Mouse (Mus musculus): ENCODE results near the gene Fry.

Gene Fry

DNA sequence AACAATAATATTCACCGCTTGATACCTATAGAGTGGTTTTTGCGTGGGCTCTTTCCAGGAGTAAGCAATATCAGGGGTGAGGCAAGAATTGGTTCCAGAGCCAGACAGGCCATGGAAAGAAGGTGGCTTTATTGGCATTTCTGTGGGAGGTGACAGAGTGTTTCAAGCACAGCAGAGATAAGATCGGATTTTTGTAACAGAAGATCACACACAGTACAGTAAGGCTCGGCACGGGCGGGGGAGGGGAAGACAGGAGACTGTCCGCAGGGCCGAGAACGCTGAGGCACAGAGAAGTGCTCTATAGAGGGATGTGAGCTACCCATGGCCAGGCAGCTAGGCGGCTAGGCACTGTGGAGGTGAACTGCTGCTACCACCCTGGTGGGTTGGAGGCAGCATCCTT is 53.1 kb downstream of the Fry start:
- DNase-seq (ENCODE audit: low spot score in 2 of 2): no peak

DNA sequence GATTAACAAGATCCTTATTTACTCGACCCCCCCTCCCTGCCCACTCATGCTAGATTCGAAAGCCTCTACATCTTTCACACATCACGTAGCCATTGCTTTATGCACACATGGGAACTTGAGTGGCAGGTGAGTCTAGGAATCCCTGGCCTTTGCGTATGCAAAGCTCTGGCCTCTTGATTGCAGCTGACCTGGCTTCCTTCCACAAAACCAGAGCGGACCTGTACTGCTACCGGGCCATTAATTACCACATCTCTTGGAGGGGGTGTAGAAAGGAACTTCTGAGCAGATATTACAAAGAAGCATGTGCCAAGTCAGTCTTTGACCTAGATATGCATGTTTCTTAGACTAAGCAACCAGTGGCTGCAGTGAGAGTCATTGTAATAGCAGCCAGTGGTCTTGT is 55.4 kb downstream of the Fry start:
- DNase-seq (ENCODE audit: low spot score in 2 of 2): no peak

DNA sequence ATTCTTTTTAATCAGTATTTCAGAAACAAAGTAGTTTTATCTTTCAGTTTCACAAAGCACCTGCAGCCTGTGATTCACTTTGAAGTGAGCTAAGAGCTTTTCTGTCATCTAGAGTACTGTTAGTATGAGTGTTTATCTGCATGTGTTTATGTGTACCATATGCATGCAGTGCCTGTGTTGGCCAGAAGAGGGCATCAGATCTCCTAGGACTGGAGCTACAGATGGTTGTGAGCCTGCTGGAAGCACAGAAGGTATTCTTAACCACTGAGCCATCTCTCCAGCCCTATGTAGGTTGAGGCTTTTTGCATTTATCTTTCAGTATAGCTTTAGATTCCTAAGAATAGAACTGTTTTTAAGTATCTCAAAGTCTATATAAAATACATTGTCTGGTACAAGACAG is 56.5 kb downstream of the Fry start:
- DNase-seq (ENCODE audit: low spot score in 2 of 2): no peak

DNA sequence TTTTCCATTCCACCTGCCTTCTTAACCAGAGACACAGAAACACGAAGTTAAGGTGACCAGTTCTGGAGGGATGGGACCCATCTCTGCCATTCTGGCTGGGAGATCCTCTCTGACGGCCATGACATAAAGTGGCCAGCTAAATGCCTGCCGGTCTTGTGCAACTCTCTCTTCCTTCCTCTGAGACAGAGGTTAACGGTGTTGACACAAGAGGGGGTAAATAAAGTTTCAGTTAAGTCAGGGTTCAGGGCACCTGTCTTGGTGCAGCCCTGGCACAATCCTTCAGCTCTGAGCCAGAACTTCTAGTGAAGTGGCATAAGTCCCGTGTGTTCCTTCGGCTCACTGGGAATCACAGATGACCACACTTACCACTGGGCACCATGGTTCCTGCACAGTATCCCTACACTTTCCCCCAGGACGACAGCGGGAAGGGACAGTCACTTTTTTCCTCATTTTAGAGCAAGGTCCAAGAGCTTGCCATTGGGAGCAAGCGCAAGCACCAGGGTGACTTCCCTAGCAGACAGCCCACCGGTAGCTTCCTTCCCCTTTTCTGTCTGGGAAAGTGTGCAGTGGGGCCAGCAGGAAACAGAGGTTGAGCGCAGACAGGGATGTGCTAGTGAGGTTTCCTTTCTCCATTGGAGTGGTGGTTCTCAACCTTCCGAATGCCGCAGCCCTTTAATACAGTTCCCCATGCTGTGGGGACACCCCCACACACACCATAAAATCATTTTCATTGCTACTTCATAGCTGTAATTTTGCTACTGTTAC is 58.0 kb downstream of the Fry start:
- no peak for DNase-seq (ENCODE audit: low spot score in 2 of 2)

DNA sequence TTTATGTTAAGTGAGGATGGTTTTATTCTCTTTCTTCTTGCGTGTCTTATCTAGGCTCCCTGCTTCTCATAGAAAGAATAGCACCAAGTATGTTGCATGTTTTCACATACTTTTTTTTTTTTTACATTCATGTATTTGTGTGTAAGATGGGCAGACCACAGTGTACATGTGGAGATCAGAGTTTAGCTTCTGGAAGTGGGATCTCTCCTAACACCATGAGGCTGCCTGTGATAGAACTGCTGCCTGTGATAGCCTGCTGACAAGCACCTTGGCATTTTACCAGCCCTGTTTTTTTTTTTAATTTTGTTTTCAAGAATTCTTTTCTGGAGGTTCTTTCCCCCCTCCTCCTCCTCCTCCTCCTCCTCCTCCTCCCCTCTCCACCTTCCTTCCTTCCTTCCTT is 59.3 kb downstream of the Fry start:
- no peak for DNase-seq (ENCODE audit: low spot score in 2 of 2)

DNA sequence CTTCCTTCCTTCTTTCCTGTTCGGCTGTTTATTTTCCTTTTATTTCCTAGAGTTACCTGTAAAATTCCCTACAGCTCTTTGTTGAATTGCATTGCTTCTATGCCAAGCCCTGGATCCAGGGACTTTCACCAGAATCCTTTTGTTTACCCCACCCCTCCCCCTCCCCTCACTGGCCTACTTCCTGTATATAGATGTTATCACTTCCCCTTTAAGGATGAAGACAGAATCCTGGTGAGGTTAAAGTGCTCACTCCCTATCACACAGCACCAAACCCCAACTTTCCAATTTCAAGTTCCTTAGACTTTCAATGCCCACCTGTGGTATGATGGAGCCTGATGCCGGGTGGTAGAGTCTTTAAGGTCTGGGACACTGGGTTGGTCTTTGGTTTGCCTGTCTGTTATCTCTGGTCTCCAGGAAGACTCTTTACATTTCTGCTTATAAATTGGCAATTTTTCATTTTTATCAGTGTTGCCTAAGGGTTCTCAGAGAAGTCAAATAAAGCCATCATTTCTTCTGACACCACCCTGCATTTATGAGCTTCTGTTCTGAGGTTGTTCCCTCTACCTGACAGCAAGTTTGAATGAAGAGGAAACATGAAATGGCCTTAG is 59.9 kb downstream of the Fry start:
- no peak for DNase-seq (ENCODE audit: low spot score in 2 of 2)

DNA sequence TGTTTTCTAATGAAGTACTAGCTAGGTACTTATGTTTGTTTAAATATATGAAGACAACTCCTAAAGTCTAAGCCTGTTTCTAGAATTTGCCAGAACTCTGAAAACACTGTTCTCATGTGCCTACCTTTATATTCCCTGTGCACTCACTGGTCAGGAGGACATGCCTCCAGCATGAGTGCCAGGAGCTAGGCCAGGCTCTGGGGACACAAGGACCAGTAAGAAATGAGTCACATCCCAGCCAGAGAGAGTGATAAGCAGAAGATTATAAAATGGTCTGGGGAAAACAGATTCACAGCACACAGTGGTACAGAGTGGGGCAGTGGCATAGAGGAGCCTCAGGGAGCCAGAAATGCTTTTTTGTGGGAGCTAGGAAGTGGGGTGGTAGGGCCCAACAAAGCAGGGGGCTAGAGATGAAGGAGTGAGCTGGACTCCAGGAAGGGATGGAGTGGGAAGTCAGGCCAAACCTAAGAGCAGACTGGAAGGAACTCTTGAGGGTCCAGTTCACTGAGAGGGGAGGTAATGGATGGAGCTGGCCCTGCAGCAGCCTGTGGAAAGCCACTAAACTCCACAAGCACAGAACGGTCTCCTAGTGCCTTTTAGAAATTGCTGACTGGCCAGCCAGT is 62.7 kb downstream of the Fry start:
- DNase-seq (ENCODE audit: low spot score in 2 of 2): no peak

DNA sequence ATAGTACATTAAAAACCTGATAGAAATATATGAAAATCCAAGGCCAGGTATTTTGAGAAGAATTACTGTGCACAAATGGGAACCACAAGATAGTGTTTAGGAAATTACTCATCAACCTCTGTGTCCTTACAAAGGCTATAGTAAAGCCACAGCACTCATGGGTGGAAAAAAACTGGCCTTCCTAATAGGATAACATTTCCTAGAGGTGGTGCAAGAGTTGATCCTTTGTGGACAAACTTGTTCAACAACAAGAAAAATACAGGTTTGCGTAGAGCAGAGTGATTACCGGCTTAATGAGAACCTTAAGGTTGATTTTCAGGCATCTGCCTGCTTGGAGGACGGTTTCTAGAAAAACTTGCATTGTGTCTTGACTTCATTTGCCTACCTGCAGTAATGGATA is 66.5 kb downstream of the Fry start:
- no peak for DNase-seq (ENCODE audit: low spot score in 2 of 2)

DNA sequence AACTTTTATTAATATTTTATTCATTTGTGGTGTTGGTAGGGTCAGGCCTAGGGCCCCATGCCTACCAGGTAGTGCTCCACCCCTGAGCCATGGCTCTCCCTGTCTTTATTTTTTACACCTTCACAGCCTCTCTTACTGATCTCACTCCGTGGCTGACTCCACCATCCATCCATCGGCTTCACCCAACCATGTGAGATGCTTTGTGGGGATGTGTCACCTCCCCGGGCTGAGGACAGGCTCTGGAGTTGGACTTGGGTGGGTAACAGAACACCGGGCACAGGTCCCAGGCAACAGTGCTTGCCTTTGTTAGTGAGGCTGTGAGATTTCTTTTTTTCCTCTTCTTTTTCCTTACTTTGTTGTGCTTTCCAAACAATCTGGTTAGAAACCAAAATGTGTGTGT is 67.7 kb downstream of the Fry start:
- no peak for DNase-seq (ENCODE audit: low spot score in 2 of 2)

DNA sequence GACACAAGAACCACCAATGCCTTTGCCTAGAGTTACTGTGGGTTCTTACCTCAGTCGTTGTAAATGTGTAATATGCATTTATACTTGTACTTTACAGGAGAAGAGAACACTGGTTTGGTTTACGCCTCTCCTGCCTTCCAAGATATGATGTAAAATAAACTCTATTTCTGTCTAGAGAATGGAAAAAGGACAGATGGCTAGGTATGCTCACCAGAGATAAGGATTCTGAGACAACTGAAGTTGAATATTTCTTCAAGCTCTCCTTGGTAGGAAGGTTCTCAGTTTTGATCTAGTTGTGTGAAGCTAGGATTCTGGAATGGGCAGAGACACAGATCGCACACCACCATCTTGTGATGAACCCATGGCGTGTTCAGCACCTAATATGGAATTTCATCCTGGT is 68.2 kb downstream of the Fry start:
- DNase-seq (ENCODE audit: low spot score in 2 of 2): no peak

DNA sequence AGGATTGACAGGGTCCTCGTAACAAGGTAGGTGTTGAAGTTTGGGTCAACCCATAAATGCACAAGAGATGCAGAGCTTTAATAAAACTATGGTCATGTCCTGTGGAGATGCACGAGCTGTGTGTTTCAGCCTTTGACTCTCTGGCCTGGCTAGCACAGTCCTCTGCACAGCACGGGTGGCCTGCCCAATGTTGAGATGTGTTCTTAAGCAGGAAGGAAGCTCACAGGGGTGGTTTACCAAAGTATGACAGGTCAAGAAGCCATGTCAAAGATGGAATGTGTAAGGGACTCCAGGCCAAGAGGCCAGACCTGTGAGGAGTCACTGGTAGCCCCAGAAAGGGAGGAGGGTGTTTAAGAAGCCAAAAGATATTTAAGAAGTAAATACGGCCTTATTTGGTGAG is 69.6 kb downstream of the Fry start:
- no peak for DNase-seq (ENCODE audit: low spot score in 2 of 2)

DNA sequence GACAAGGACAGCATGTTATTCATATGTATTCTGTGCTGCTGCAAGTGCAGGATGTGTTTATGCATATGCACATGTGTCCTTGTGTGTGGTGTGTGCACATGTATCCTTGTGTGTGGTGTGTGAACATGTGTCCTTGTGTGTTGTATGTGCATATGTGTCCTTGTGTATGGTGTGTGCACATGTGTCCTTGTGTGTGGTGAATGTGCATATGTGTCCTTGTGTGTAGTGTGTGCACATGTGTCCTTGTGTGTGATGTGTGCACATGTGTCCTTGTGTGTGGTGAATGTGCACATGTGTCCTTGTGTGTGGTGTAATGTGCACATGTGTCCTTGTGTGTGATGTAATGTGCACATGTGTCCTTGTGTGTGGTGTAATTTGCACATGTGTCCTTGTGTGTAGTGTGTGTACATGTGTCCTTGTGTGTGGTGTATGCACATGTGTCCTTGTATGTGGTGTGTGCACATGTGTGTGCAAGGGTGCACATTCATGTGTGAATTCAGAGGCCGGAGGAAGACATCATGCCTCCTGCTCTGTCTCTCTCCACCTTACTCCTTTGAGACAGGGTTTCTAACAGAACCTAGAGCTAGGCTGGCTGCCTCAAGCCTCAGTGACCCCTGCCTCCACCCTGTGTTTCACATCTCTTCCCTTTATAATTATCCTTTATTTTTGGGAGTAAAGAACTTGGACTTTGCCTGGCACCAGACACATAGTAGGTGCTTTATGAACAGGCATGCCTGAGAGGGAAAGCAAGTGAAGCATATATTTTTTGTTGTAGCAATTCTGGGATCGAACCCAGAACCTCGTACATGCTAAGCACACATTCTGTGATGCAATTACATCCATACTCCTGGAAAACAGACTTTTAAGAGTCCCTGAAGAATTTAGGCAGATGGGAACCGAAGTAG is 72.3 kb downstream of the Fry start:
- no peak for DNase-seq (ENCODE audit: low spot score in 2 of 2)

DNA sequence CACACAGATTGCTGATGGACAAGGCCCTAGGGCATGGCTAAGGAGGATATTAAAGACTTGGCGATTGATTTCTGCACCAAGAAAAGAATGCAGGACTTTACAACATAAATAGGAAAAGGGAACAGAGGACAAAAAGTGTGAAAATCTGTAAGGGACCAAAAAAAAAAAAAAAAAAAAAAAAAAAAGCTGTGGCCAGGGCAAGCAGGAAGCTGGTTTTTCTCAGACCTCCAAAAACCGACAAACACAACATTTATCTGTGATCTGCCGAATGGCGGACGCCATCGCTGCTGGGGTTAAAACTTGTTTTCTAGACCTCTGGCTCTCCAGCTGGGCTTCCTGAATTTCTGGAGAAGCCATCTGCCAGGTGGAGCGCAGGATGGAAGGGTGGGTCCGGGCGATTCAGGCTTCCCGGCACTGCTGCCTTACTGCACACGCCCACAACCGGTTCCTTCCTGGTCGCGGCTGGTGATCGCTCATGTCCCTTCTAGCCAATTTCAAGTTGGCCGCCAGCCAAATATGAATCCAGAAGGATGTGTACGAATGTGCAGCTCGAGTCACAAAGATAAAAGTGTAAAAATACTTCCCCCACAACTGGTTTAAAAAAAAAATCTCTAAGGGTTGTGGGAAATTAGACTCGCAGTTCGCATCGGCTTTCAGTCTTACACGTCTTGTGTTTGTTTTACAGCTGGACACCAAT is 77.2 kb downstream of the Fry start:
- peak; percentile 48 to 73 for DNase-seq (ENCODE audit: low spot score in 2 of 2)

DNA sequence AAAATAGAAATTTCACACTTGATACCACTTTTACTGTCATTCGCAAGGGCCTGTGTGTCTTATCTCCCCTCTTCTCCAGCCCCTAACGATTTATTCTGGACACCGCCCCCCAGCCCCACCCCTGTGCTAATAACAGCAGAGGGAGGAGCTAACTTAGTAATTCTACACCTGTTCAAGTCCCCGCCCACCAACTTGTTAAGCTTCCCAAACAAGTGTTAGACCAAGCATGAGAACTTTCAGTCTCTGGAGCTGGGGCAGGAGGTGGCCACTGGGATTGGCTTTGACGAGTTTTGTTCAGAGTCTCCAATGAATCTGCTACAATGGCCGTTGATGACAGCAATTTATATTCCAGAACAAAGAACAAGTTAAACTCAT is 77.8 kb downstream of the Fry start:
- DNase-seq (ENCODE audit: low spot score in 2 of 2): no peak

DNA sequence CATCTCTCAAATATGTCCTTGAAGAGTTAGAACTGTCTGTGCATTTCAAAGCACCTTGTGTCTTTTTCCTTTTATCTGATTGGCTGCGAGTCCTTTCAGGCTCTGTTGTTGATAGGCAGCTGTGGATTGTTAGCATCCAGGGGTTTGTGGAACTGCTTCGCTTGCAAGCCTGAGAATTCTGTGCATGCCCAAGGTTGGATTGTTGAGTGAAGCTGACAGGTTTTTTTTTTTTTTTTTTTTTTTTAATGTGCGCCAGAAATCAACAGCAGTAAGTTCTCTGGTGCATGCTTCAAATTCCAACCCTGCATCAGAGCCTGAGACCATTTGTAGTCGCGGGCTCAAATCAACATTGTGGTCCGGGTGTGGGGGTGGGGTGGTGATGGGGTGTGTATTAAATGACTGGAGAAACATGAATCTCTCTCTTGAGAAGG is 78.5 kb downstream of the Fry start:
- DNase-seq (ENCODE audit: low spot score in 2 of 2): no peak

DNA sequence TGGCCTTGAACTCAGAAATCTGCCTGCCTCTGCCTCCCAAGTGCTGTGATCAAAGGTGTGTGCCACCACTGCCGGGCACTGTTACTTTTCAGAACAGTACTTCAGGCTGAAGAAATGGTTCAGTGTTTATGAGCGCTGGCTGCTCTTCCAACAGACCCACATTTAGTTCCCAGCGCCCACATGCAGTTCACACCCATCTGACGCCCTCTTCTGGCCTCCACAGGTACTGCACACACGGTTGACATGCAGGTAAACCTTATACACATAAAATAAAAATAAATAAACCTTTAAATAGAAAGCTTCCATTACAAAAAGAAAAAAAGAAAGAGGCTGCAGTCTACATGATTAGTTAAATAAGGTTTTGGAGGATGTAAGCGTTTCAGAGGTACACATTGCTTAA is 88.3 kb downstream of the Fry start:
- no peak for DNase-seq (ENCODE audit: low spot score in 2 of 2)

DNA sequence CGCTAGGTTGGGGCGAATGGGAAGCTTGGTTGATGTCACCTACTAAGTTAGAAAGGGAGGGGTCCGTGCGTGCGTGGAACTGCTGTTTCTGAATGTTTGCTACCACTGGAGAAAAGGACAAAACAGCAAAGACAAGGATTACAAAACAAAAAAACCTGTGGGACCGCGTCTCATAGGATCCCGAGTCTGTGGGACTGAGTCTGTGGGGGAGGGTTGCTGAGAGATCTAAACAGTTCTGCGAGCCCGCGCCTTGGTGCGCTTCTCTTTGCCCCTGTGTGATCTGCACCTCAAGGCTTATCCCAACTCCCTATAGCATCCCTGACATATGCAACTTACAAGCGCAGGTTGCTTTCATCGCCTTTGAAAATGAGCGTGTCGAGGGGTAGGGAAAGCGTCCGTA is 89.2 kb downstream of the Fry start:
- no peak for DNase-seq (ENCODE audit: low spot score in 2 of 2)

DNA sequence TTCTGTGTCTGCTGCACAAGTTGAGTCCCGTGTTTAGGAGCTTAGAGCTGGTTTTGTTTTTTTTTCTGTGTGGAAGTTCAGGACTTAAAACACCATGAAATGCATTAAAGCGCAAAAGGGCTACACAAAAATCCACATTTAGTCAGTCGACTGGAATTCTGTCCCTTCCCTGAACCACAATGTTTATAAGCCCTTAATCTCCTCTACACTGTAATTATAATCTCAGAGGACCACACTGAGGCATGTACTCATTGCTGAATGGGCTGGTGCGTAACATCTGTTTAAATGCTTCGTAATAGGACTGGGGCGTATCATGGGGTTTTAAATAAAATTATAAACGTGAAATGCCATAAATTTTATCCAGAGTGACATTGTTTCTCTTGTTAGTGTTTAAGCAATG is 89.6 kb downstream of the Fry start:
- DNase-seq (ENCODE audit: low spot score in 2 of 2): no peak

DNA sequence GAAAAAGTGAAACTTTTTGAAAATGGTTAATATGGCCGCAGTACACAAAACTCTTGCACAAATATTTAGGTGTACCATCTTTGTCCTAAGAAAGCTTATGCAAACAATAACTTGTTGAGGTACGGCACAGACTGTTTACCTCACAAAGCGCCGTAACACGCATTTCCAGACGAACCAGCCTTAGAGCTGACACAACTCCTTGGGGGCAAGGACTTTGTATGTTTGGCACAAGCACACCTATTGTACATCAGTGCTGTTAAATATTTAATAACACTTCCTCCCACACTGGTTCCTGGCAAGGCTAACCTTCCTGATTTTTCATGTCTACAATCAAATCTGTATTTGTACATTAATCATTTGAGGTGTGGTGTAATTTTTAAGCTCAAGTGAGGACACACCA is 95.6 kb downstream of the Fry start:
- no peak for DNase-seq (ENCODE audit: low spot score in 2 of 2)

DNA sequence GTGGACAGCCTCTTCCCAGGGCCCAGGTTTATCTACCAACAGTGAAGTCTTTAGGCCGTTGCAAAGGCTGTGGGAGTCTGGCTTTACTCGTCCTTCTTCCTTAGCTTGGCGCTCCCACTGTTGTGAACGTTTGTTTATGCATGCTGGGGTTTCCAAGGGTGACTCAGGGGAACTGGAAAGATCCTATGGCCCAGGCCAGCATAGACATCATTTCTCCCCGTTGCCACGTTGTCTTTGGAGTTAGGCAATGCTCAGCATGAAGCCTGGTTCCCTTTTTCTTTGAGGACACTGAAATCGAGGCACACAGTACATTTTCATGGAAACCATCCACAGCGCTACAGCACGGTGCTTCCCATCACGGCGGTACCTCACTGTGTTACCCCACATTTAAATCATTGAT is 97.6 kb downstream of the Fry start:
- no peak for DNase-seq (ENCODE audit: low spot score in 2 of 2)

DNA sequence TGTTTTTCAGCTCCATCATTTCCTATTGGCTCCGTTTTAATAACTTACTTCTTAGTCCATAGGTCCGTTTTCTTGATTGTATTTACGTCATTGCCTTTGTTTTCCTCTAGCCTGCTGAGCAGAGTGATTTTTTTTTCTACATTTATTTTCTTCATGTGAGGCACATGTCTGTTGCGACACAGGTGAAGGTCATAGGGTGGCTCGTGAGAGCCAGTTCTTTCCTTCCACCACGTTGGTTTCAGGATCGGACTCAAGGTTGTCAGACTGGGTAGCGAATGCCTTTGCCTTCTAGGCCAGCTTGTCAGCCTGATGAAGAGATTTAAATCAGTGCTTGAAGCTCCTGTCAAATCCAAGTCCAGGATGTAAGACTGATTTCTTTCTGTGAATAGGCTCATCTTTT is 101.0 kb downstream of the Fry start:
- DNase-seq (ENCODE audit: low spot score in 2 of 2): no peak

DNA sequence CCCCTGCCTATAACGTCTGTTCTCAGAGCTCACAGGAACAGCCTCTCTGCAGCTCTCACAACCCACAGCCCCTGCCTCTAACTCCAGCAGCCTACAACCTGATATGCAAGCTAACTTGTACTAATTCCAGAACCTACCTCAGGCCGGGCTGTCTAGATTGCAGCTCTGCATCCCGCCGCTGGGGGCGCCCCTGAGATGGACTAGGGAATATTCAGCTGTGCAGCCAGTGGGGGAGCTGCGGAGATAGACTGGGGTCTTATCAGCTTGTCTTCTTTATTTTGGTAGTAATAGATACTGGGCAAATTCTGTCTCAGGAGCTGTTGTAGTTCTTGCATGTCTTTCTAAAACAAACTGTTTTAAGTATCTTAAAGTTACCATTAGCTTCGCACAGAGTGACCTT is 101.9 kb downstream of the Fry start:
- DNase-seq (ENCODE audit: low spot score in 2 of 2): peak; percentile 34 to 74

All from spleen, postnatal 4 days (tissue).